Mouse (Mus musculus) limb, embryonic 14.5 days (tissue): ENCODE results near the gene Nagpa. TPM values are rescaled to one million over a fixed set of nuclear protein-coding genes. Genes with fewer than 3 reads are reported as not detected.

Source experiments
- ATAC-seq: fragments of 200-750 bp; cut with Nextera tagmentation; 2 replicates; pipeline ENCODE4 v1.8.0; 2017; ENCODE audit warnings: low read depth, moderate number of reproducible peaks, moderate TSS enrichment; ENCODE audit not compliant: low FRiP score
- DNase-seq: peaks from one replicate; pipeline ENCODE4 v3.0.0-alpha.2; 2015; ENCODE audit warnings: low spot score
- H3K27ac ChIP-seq: fragments of 300-500 bp; sonication (generic); replicated peaks from 2 replicates; pipeline ENCODE4 v1.5.1; 2014; ENCODE audit warnings: low read depth, mild to moderate bottlenecking, low read length, moderate library complexity, mixed read lengths
- H3K27me3 ChIP-seq: fragments of 300-500 bp; sonication (generic); 2 replicates; pipeline ENCODE4 v1.6.1; 2014; ENCODE audit warnings: low read length, mixed read lengths; ENCODE audit not compliant: control insufficient read depth, insufficient read depth
- H3K36me3 ChIP-seq: fragments of 300-500 bp; sonication (generic); 2 replicates; pipeline ENCODE4 v1.6.1; 2014; ENCODE audit warnings: mild to moderate bottlenecking, low read length, moderate library complexity, mixed read lengths; ENCODE audit not compliant: control insufficient read depth, insufficient read depth
- H3K4me1 ChIP-seq: fragments of 300-500 bp; sonication (generic); 2 replicates; pipeline ENCODE4 v1.6.1; 2014; ENCODE audit warnings: antibody characterized with exemption, low read length, mixed read lengths; ENCODE audit not compliant: control insufficient read depth, insufficient read depth
- H3K4me2 ChIP-seq: fragments of 300-500 bp; sonication (generic); replicated peaks from 2 replicates; pipeline ENCODE4 v1.6.1; 2014; ENCODE audit warnings: low read depth, mild to moderate bottlenecking, low read length, moderate library complexity; ENCODE audit not compliant: severe bottlenecking
- H3K4me3 ChIP-seq: fragments of 300-500 bp; sonication (generic); replicated peaks from 2 replicates; pipeline ENCODE4 v1.5.1; 2014; ENCODE audit warnings: low read length
- H3K9ac ChIP-seq: fragments of 300-500 bp; sonication (generic); 2 replicates; pipeline ENCODE4 v1.6.1; 2014; ENCODE audit warnings: mild to moderate bottlenecking, low read depth, low read length, moderate library complexity; ENCODE audit not compliant: severe bottlenecking
- H3K9me3 ChIP-seq: fragments of 300-500 bp; sonication (generic); 2 replicates; pipeline ENCODE4 v1.6.1; 2016; ENCODE audit warnings: low read length; ENCODE audit not compliant: control insufficient read depth
- POLR2A ChIP-seq: fragments of 200-500 bp; IDR thresholded peaks from 2 replicates; pipeline ENCODE4 v1.8.0; 2012; ENCODE audit warnings: inconsistent platforms, mild to moderate bottlenecking, moderate library complexity, borderline replicate concordance; ENCODE audit not compliant: insufficient read depth, insufficient read length; ENCODE audit errors: extremely low read depth
- WGBS: fragments of 180-500 bp; shearing (Covaris S2); extraction: QIAGEN DNeasy Blood & Tissue Kit; methylation state at CpG from one replicate; pipeline ENCODE4 v1.1.7; 2014; 5-methylcytosine and 5-hydroxymethylcytosine counted together
- polyA plus RNA-seq, 2 experiments: library from polyadenylated mRNA; depleted of rRNA in 1 of 2; stranded (reverse) in 1 of 2; unstranded in 1 of 2; fragments of >200 nt; fragmentation: Nextera tagmentation in 1 of 2; extraction: Ambion mirVana in 1 of 2; gene quantifications; 2 replicates each; pipeline versions ENCODE4 v1.2.1 to v1.2.3; 2012 to 2014

The Nagpa gene
- polyA plus RNA-seq, 2 experiments: 16.3 to 17.2 TPM

- H3K4me1 ChIP-seq: no peaks in the 10 kb centered on the region
- ATAC-seq: no peak
- no peaks in the 10 kb centered on the region for H3K36me3 ChIP-seq
- H3K27ac ChIP-seq: no peak overlapping the region
- no peak overlapping the region for H3K9ac ChIP-seq
- DNase-seq: no peak
- TF ChIP-seq POLR2A: no peak
- H3K4me2 ChIP-seq: no peak overlapping the region
- WGBS: 85% methylated on average over 18 of the region's 18 CpGs
- no peaks in the 10 kb centered on the region for H3K27me3 ChIP-seq
- no peaks in the 10 kb centered on the region for H3K9me3 ChIP-seq
- no peak overlapping the region for H3K4me3 ChIP-seq
Measured at GRCm38 (mm10) chr16:5183310-5183975, 20.4 kb downstream of the Nagpa start.

GRCm38 (mm10) chr16:5172636-5173035, 31.2 kb downstream of the Nagpa start:
- Histone ChIP-seq H3K4me2 (no peak overlapping the region), H3K36me3 (no peaks in the 10 kb centered on the region), H3K9ac (no peak overlapping the region), H3K27ac (no peak overlapping the region), H3K9me3 (no peaks in the 10 kb centered on the region), H3K4me3 (no peak overlapping the region), H3K27me3 (no peaks in the 10 kb centered on the region), H3K4me1 (no peaks in the 10 kb centered on the region)
- DNase-seq: no peak
- 94% methylated on average over 5 of the region's 6 CpGs for WGBS
- TF ChIP-seq POLR2A: no peak
- ATAC-seq: no peak

GRCm38 (mm10) chr16:5168829-5169228, 35.0 kb downstream of the Nagpa start:
- Histone ChIP-seq H3K4me3 (no peak overlapping the region), H3K4me1 (no peaks in the 10 kb centered on the region), H3K9ac (no peak overlapping the region), H3K27ac (no peak overlapping the region), H3K4me2 (no peak overlapping the region), H3K36me3 (no peaks in the 10 kb centered on the region), H3K27me3 (no peaks in the 10 kb centered on the region), H3K9me3 (no peaks in the 10 kb centered on the region)
- 80% methylated on average over 5 of the region's 5 CpGs for WGBS
- DNase-seq: no peak
- no peak for ATAC-seq
- no peak for TF ChIP-seq POLR2A

GRCm38 (mm10) chr16:5168038-5168437, 35.8 kb downstream of the Nagpa start:
- TF ChIP-seq POLR2A: no peak
- H3K27me3 ChIP-seq: no peaks in the 10 kb centered on the region
- no peak overlapping the region for H3K4me2 ChIP-seq
- H3K36me3 ChIP-seq: no peaks in the 10 kb centered on the region
- H3K27ac ChIP-seq: no peak overlapping the region
- ATAC-seq (no peak), DNase-seq (no peak)
- 80% methylated on average over 2 of the region's 2 CpGs for WGBS
- no peaks in the 10 kb centered on the region for H3K4me1 ChIP-seq
- no peaks in the 10 kb centered on the region for H3K9me3 ChIP-seq
- H3K9ac ChIP-seq: no peak overlapping the region
- no peak overlapping the region for H3K4me3 ChIP-seq

- no peaks in the 10 kb centered on the region for H3K4me1 ChIP-seq
- no peaks in the 10 kb centered on the region for H3K27me3 ChIP-seq
- H3K9ac ChIP-seq: no peak overlapping the region
- H3K4me3 ChIP-seq: no peak overlapping the region
- no peak for TF ChIP-seq POLR2A
- H3K36me3 ChIP-seq: no peaks in the 10 kb centered on the region
- no peak overlapping the region for H3K4me2 ChIP-seq
- DNase-seq (no peak), ATAC-seq (no peak)
- H3K27ac ChIP-seq: no peak overlapping the region
- H3K9me3 ChIP-seq: no peaks in the 10 kb centered on the region
- WGBS: 81% methylated on average over 6 of the region's 6 CpGs
Measured at GRCm38 (mm10) chr16:5164327-5164726, 39.5 kb downstream of the Nagpa start.
